Comparison of ENCODE assay signal across 8 mouse cellular contexts in the genomic region with DNA sequence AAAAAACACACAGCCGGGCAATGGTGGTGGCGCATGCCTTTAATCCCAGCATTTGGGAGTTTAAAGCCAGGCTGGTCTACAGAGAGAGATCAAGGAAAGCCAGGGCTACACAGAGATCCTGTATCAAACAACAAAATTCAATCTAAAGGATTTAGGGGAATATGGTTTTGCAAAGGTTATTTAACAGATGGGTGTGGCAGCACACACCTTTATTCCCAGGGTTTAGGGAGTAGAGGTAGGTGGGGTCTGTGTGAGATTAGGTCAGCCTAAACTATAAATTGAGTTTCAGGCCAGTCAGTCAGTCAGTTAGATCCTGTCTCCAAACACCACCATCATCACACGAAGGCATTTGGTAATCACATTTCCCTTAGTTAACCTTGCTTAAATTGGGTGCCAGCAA. TPM values are rescaled to one million over a fixed set of nuclear protein-coding genes. Genes with fewer than 3 reads are reported as not detected.
DNase-seq lines count a peak whose midpoint lies in the region; ATAC-seq and TF ChIP-seq lines count a peak whose summit lies in the region.

A gene (plus strand): TSS at position 301 of the 400 bp plus-strand sequence.

- WGBS in midbrain, embryonic 14.5 days = 94% methylated on average over 3 of the region's 3 CpGs

- no peak for DNase-seq in layer of hippocampus, adult 2 months (ENCODE audit: low spot score in 2 of 2)
- DNase-seq in layer of hippocampus, adult 11-12 months (ENCODE audit: low spot score) = no peak
- no peak for DNase-seq in brain, embryonic 14.5 days (ENCODE audit: low read depth)
- no peak for DNase-seq in layer of hippocampus, postnatal 14 days (ENCODE audit: low spot score in 2 of 2)
- no peak for DNase-seq in midbrain, embryonic 14.5 days
- DNase-seq in right cerebral cortex, postnatal 14 days = no peak
- no peak for DNase-seq in spleen, postnatal 36 days (ENCODE audit: low spot score in 2 of 2)

- H3K27ac ChIP-seq in layer of hippocampus, adult 2 months = peak within 1 kb of the TSS; percentile 91
- H3K27ac ChIP-seq in midbrain, embryonic 14.5 days (replicated peaks; ENCODE audit: low read depth, low read length) = peak within 1 kb of the TSS; percentile 77

- H3K27me3 ChIP-seq in midbrain, embryonic 14.5 days (ENCODE audit: control insufficient read depth, insufficient read depth, low read length) = no peaks in the 10 kb centered on the region

- H3K36me3 ChIP-seq in midbrain, embryonic 14.5 days (ENCODE audit: control insufficient read depth, insufficient read depth, low read length) = peaks cover 18% of the 10 kb centered on the region

- H3K4me1 ChIP-seq in midbrain, embryonic 14.5 days (ENCODE audit: control insufficient read depth, insufficient read depth, low read length) = peaks cover 11% of the 10 kb centered on the region

- no peaks in the 10 kb centered on the region for H3K9me3 ChIP-seq in midbrain, embryonic 14.5 days (ENCODE audit: control insufficient read depth, low read length)

- H3K4me3 ChIP-seq in layer of hippocampus, adult 2 months = peak within 1 kb of the TSS; percentile 57
- peak within 1 kb of the TSS; percentile 35 for H3K4me3 ChIP-seq in midbrain, embryonic 14.5 days (replicated peaks; ENCODE audit: low read depth, low read length)

- TF ChIP-seq POLR2A in brain, embryonic 14.5 days (IDR thresholded peaks at IDR 0.05; ENCODE audit: borderline replicate concordance, extremely low read depth, insufficient read depth, insufficient read length, poor library complexity, severe bottlenecking) = no peak

- no peak for TF ChIP-seq CTCF in layer of hippocampus, adult 2 months (conservative IDR thresholded peaks at IDR 0.05)
- TF ChIP-seq CTCF in brain, embryonic 14.5 days (IDR thresholded peaks at IDR 0.05; ENCODE audit: borderline replicate concordance, extremely low read depth, insufficient read depth, insufficient read length) = no peak

- ATAC-seq in granulocyte monocyte progenitor cell, adult 5-6 weeks (replicated peaks; ENCODE audit: poor library complexity, severe bottlenecking) = no peak
- no peak for ATAC-seq in midbrain, embryonic 14.5 days (ENCODE audit: low FRiP score, low TSS enrichment)

- H3K4me2 ChIP-seq in midbrain, embryonic 14.5 days (ENCODE audit: low read length) = peak within 1 kb of the TSS; percentile 40

- no peak within 1 kb of the TSS for H3K9ac ChIP-seq in midbrain, embryonic 14.5 days (replicated peaks; ENCODE audit: low read length)

RNA-seq across cellular contexts. Expression of the gene that starts here (rescaled TPM):
- total RNA-seq in layer of hippocampus, adult 2 months (2021) = 100 to 1,000 TPM; 271 to 305 TPM
- polyA plus RNA-seq in brain, embryonic 14.5 days (2012; rRNA removed) = 517 and 822 TPM in 2 replicates
- 181 and 215 TPM in 2 replicates for total RNA-seq in granulocyte monocyte progenitor cell, adult 5-6 weeks (2014; fragmentation: Nextera tagmentation)
- 286 and 319 TPM in 2 replicates for total RNA-seq in granulocyte monocyte progenitor cell, adult 5-6 weeks (2017)
- total RNA-seq in layer of hippocampus, postnatal 14 days (2021) = 100 to 1,000 TPM; 256 to 278 TPM
- polyA plus RNA-seq in midbrain, embryonic 14.5 days (2014; fragmentation: Nextera tagmentation; extraction: Ambion mirVana) = 171 and 206 TPM in 2 replicates
